Mouse (Mus musculus): ENCODE measurements around the gene Upf1.

DNA sequence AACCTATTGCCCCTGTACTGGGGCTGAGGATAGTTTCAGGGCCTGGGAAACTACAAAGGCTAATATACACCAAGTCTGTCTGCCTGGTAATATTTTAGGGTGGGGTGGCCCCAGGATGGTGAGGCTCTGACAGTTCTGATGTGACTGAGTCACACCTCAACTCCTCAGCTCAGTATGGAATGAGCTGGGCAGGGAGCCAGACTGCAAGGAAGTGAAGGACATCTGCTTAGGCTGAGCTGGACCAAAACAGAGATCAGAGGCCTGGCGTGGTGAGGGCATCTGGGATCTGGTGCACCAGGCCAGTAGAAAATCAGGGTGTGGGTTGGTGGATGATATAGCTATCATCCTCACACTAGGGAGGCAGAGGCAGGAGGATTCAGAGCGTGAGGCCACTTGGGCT lies 36.6 kb upstream of the Upf1 start:
- TF ChIP-seq CTCF (IDR thresholded peaks at IDR 0.05; ENCODE audit: control insufficient read depth, insufficient read depth, low read length) (no peak), POLR2A (IDR thresholded peaks at IDR 0.05; ENCODE audit: borderline replicate concordance, control insufficient read depth, low read depth, low read length) (no peak)
